Mouse (Mus musculus): ENCODE data around the gene Thnsl1.

DNA sequence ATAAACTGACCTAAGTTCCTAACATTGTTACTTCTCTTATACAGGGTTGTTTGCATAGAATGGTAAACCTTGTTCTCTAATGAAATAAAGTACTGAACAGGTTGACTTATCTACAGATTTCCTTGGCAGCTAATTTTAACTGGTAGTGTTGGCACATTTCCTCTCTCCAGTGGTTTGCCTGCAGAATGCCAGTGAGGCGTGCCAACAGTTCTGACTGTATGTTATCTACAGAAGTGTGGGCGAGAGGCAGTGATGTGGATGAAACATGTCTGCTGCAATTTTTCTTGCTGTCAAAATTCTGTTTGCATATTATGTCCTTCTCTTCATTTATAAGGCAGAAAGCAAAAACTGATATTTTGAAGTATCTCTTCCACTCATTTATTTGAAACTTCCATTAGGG is 2.8 kb upstream of the Thnsl1 start:
- TF ChIP-seq POLR2A (IDR thresholded peaks at IDR 0.05; ENCODE audit: borderline replicate concordance, extremely low read depth, low read depth, low read length): no peak
- no peak for TF ChIP-seq CTCF (IDR thresholded peaks at IDR 0.05; ENCODE audit: insufficient read depth, low read length)

All from lung, adult 2 months (tissue).